In the genomic region with DNA sequence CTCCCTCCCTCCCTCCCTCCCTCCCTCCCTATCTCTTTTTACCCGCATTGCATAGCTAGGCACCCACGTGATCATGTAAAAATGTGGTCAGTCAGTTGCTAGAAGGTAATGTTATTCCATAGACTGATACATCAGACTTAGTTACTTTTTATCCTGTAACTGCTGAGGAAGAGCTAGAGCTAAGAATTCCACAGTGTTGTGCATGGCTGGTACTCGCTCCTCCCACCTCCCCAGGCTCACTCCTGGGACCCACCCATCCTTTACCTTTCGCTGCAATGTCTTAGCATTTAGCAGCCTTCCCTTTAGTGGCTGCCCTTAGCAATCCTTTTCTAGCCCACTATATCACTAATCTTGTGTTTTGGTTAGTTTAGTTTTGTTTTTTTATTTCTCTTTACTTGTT, we compare ENCODE assay signal across 17 mouse cellular contexts.
"Had no signal": no experiment of that assay in that cellular context is flagged by ENCODE, and none has a peak within 500 bp of the region (broad histone marks: within the 10 kb centered on the region; RNA-seq: fewer than 3 reads in every experiment).

No protein-coding gene starts in this region.

- H3K4me3 ChIP-seq: limb, embryonic 12.5 days; limb, embryonic 15.5 days; lung, embryonic 15.5 days; midbrain, embryonic 13.5 days; myocyte; neural tube, embryonic 13.5 days had no signal

- H3K9ac ChIP-seq: limb, embryonic 12.5 days; limb, embryonic 15.5 days; liver, embryonic 14.5 days; lung, embryonic 15.5 days; midbrain, embryonic 13.5 days; neural tube, embryonic 13.5 days had no signal

- H3K27ac ChIP-seq: limb, embryonic 12.5 days; limb, embryonic 15.5 days; liver, embryonic 14.5 days; lung, embryonic 15.5 days; midbrain, embryonic 13.5 days; neural tube, embryonic 13.5 days had no signal

- H3K4me1 ChIP-seq: lung, embryonic 15.5 days; midbrain, embryonic 13.5 days; neural tube, embryonic 13.5 days had no signal

- ATAC-seq: intestine, postnatal 0 days; midbrain, embryonic 13.5 days; midbrain, embryonic 16.5 days had no signal

- H3K27me3 ChIP-seq: limb, embryonic 12.5 days; limb, embryonic 15.5 days; lung, embryonic 15.5 days; midbrain, embryonic 13.5 days; neural tube, embryonic 13.5 days had no signal

- H3K36me3 ChIP-seq: limb, embryonic 15.5 days; lung, embryonic 15.5 days had no signal

- H3K4me2 ChIP-seq: limb, embryonic 12.5 days; limb, embryonic 15.5 days; lung, embryonic 15.5 days; midbrain, embryonic 13.5 days; neural tube, embryonic 13.5 days had no signal

- DNase-seq: kidney, adult 2 months; kidney, postnatal 10 days; left cerebral cortex, postnatal 4 days; lung, adult 18-20 months; lung, postnatal 10 days; lung, postnatal 4 days; thymus, adult 18-20 months; thymus, postnatal 36 days had no signal

- H3K9me3 ChIP-seq: limb, embryonic 12.5 days; limb, embryonic 15.5 days; lung, embryonic 15.5 days; midbrain, embryonic 13.5 days; neural tube, embryonic 13.5 days had no signal
